ENCODE assay signal across 27 mouse cellular contexts in the genomic region with DNA sequence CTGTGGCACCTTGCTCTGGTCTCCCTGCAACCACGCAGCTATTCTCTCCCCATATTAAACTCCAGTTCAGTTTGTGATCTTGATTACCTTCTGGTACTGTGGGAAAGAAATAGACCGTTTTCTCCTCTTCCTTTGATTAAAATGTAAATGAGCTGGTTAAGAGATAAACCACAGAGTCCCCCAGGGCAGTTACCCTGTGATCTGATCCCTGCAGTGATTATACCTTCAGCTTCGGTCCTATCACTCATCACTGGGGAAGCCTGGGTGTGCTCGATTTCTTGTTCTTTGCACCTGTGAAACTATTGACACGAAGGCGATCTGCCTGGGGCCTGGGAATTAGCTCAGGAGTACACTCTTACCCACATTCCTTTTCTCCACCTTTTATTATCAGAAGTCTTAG. TPM values are rescaled to one million over a fixed set of nuclear protein-coding genes. Genes with fewer than 3 reads are reported as not detected.
DNase-seq lines count a peak whose midpoint lies in the region; ATAC-seq and TF ChIP-seq lines count a peak whose summit lies in the region.
"Had no signal": no experiment of that assay in that cellular context is flagged by ENCODE, and none has a peak within 500 bp of the region (broad histone marks: within the 10 kb centered on the region; RNA-seq: fewer than 3 reads in every experiment).

No protein-coding gene starts in this region.

- no peak overlapping the region for H3K9ac ChIP-seq in hindbrain, embryonic 13.5 days
- H3K9ac ChIP-seq in hindbrain, embryonic 12.5 days: no peak overlapping the region
- no peak overlapping the region for H3K9ac ChIP-seq in midbrain, embryonic 14.5 days (replicated peaks; ENCODE audit: low read length)
- no peak overlapping the region for H3K9ac ChIP-seq in midbrain, embryonic 16.5 days (ENCODE audit: low read depth, low read length)
- H3K9ac ChIP-seq in neural tube, embryonic 15.5 days (replicated peaks): no peak overlapping the region
- H3K9ac ChIP-seq: embryonic facial prominence, embryonic 12.5 days; forebrain, embryonic 12.5 days; forebrain, embryonic 15.5 days; heart, embryonic 12.5 days; heart, embryonic 15.5 days had no signal

- 71% methylated on average over 6 of the region's 6 CpGs for WGBS in hindbrain, embryonic 13.5 days
- 72% methylated on average over 6 of the region's 6 CpGs for WGBS in hindbrain, embryonic 12.5 days
- 67% methylated on average over 6 of the region's 6 CpGs for WGBS in midbrain, embryonic 14.5 days
- WGBS in midbrain, embryonic 16.5 days: 65% methylated on average over 6 of the region's 6 CpGs
- 40% methylated on average over 6 of the region's 6 CpGs for WGBS in neural tube, embryonic 15.5 days

- DNase-seq in midbrain, embryonic 14.5 days: peak; percentile 7
- peak; percentile 5 for DNase-seq in brain, embryonic 14.5 days (ENCODE audit: low read depth)
- DNase-seq in urinary bladder, adult 18-20 months (ENCODE audit: low spot score in 2 of 2): no peak
- DNase-seq: adrenal gland, adult 8-10 months; adrenal gland, postnatal 25 days; B cell, adult 2 months; cerebellum, adult 18-20 months; cerebellum, adult 9-10 months; cerebellum, postnatal 14 days; gastrocnemius, postnatal 25 days; heart, adult 18-20 months; heart, postnatal 10 days; heart, postnatal 36 days had no signal

- H3K4me2 ChIP-seq in hindbrain, embryonic 13.5 days: no peak overlapping the region
- no peak overlapping the region for H3K4me2 ChIP-seq in hindbrain, embryonic 12.5 days (replicated peaks)
- no peak overlapping the region for H3K4me2 ChIP-seq in midbrain, embryonic 14.5 days (ENCODE audit: low read length)
- H3K4me2 ChIP-seq in midbrain, embryonic 16.5 days (ENCODE audit: low read length): no peak overlapping the region
- no peak overlapping the region for H3K4me2 ChIP-seq in neural tube, embryonic 15.5 days
- H3K4me2 ChIP-seq: embryonic facial prominence, embryonic 12.5 days; forebrain, embryonic 12.5 days; forebrain, embryonic 15.5 days; heart, embryonic 12.5 days; heart, embryonic 15.5 days had no signal

- no peaks in the 10 kb centered on the region for H3K4me1 ChIP-seq in hindbrain, embryonic 13.5 days (replicated peaks)
- H3K4me1 ChIP-seq in hindbrain, embryonic 12.5 days: no peaks in the 10 kb centered on the region
- H3K4me1 ChIP-seq in midbrain, embryonic 14.5 days (ENCODE audit: control insufficient read depth, insufficient read depth, low read length): no peaks in the 10 kb centered on the region
- H3K4me1 ChIP-seq in midbrain, embryonic 16.5 days (ENCODE audit: control insufficient read depth, insufficient read depth, low read length): no peaks in the 10 kb centered on the region
- H3K4me1 ChIP-seq in neural tube, embryonic 15.5 days: 0 out of 2 replicates have a peak, but pooled peaks cover 3% of the 10 kb centered on the region
- H3K4me1 ChIP-seq: embryonic facial prominence, embryonic 12.5 days; forebrain, embryonic 12.5 days; forebrain, embryonic 15.5 days; heart, embryonic 12.5 days; heart, embryonic 15.5 days; hindbrain, embryonic 10.5 days had no signal

- H3K4me3 ChIP-seq in hindbrain, embryonic 13.5 days: no peak overlapping the region
- H3K4me3 ChIP-seq in hindbrain, embryonic 12.5 days: no peak overlapping the region
- no peak overlapping the region for H3K4me3 ChIP-seq in midbrain, embryonic 14.5 days (replicated peaks; ENCODE audit: low read depth, low read length)
- no peak overlapping the region for H3K4me3 ChIP-seq in midbrain, embryonic 16.5 days (ENCODE audit: low read depth, low read length)
- H3K4me3 ChIP-seq in neural tube, embryonic 15.5 days (replicated peaks): no peak overlapping the region
- H3K4me3 ChIP-seq: embryonic facial prominence, embryonic 12.5 days; erythroblast, embryonic 14.5 days; forebrain, embryonic 12.5 days; forebrain, embryonic 15.5 days; heart, embryonic 12.5 days; heart, embryonic 15.5 days; hindbrain, embryonic 10.5 days had no signal

- no peaks in the 10 kb centered on the region for H3K27me3 ChIP-seq in hindbrain, embryonic 13.5 days
- no peaks in the 10 kb centered on the region for H3K27me3 ChIP-seq in hindbrain, embryonic 12.5 days
- no peaks in the 10 kb centered on the region for H3K27me3 ChIP-seq in midbrain, embryonic 14.5 days (ENCODE audit: control insufficient read depth, insufficient read depth, low read length)
- no peaks in the 10 kb centered on the region for H3K27me3 ChIP-seq in midbrain, embryonic 16.5 days (ENCODE audit: control insufficient read depth, insufficient read depth, low read depth, low read length)
- no peaks in the 10 kb centered on the region for H3K27me3 ChIP-seq in neural tube, embryonic 15.5 days (replicated peaks)
- H3K27me3 ChIP-seq: embryonic facial prominence, embryonic 12.5 days; forebrain, embryonic 12.5 days; forebrain, embryonic 15.5 days; heart, embryonic 12.5 days; heart, embryonic 15.5 days had no signal

- TF ChIP-seq POLR2A in brain, embryonic 14.5 days (IDR thresholded peaks at IDR 0.05; ENCODE audit: borderline replicate concordance, extremely low read depth, insufficient read depth, insufficient read length, poor library complexity, severe bottlenecking): no peak

- H3K36me3 ChIP-seq in hindbrain, embryonic 13.5 days: peaks cover 40% of the 10 kb centered on the region
- H3K36me3 ChIP-seq in hindbrain, embryonic 12.5 days: peaks cover 33% of the 10 kb centered on the region
- H3K36me3 ChIP-seq in midbrain, embryonic 14.5 days (ENCODE audit: control insufficient read depth, insufficient read depth, low read length): peaks cover 24% of the 10 kb centered on the region
- H3K36me3 ChIP-seq in midbrain, embryonic 16.5 days (ENCODE audit: control insufficient read depth, insufficient read depth, low read length): 0 out of 2 replicates have a peak, but pooled peaks cover 7% of the 10 kb centered on the region
- peaks cover 16% of the 10 kb centered on the region for H3K36me3 ChIP-seq in neural tube, embryonic 15.5 days

- no peaks in the 10 kb centered on the region for H3K9me3 ChIP-seq in hindbrain, embryonic 13.5 days
- H3K9me3 ChIP-seq in hindbrain, embryonic 12.5 days (replicated peaks): no peaks in the 10 kb centered on the region
- no peaks in the 10 kb centered on the region for H3K9me3 ChIP-seq in midbrain, embryonic 14.5 days (ENCODE audit: control insufficient read depth, low read length)
- H3K9me3 ChIP-seq in midbrain, embryonic 16.5 days (replicated peaks; ENCODE audit: control insufficient read depth, low read length, poor library complexity, severe bottlenecking): no peaks in the 10 kb centered on the region
- no peaks in the 10 kb centered on the region for H3K9me3 ChIP-seq in neural tube, embryonic 15.5 days (replicated peaks)
- H3K9me3 ChIP-seq: embryonic facial prominence, embryonic 12.5 days; forebrain, embryonic 12.5 days; forebrain, embryonic 15.5 days; heart, embryonic 12.5 days; heart, embryonic 15.5 days; hindbrain, embryonic 10.5 days had no signal

- H3K27ac ChIP-seq in hindbrain, embryonic 13.5 days: peak overlapping the region; percentile 40; the same call in 1 of the 2 replicates
- no peak overlapping the region; the same call in 1 of the 2 replicates for H3K27ac ChIP-seq in hindbrain, embryonic 12.5 days
- H3K27ac ChIP-seq in midbrain, embryonic 14.5 days (replicated peaks; ENCODE audit: low read depth, low read length): no peak overlapping the region
- H3K27ac ChIP-seq in midbrain, embryonic 16.5 days (ENCODE audit: low read length): no peak overlapping the region
- H3K27ac ChIP-seq in neural tube, embryonic 15.5 days (replicated peaks): peak overlapping the region; percentile 56
- H3K27ac ChIP-seq: embryonic facial prominence, embryonic 12.5 days; forebrain, embryonic 12.5 days; forebrain, embryonic 15.5 days; heart, embryonic 15.5 days; hindbrain, embryonic 10.5 days had no signal

- ATAC-seq in hindbrain, embryonic 13.5 days (ENCODE audit: low FRiP score): no peak
- ATAC-seq in hindbrain, embryonic 12.5 days (ENCODE audit: low FRiP score): no peak
- ATAC-seq in midbrain, embryonic 14.5 days (ENCODE audit: low FRiP score, low TSS enrichment): no peak
- ATAC-seq in midbrain, embryonic 16.5 days: no peak
- ATAC-seq in neural tube, embryonic 15.5 days (ENCODE audit: low FRiP score): no peak
- ATAC-seq: activated CD4-positive, CD25-positive, alpha-beta regulatory T cell, adult 4 months; forebrain, embryonic 15.5 days; hindbrain, embryonic 16.5 days; inflammation-experienced regulatory T-cells, adult 6 months had no signal

- TF ChIP-seq CTCF in brain, embryonic 14.5 days (IDR thresholded peaks at IDR 0.05; ENCODE audit: borderline replicate concordance, extremely low read depth, insufficient read depth, insufficient read length): no peak

RNA-seq across cellular contexts. Expression of a gene that starts 40.7 kb away (rescaled TPM):
- polyA plus RNA-seq in hindbrain, embryonic 13.5 days (2015; fragmentation: Nextera tagmentation; extraction: Ambion mirVana): 26.0 and 26.5 TPM in 2 replicates
- polyA plus RNA-seq in hindbrain, embryonic 12.5 days (2016; fragmentation: Nextera tagmentation; extraction: Ambion mirVana): 44.0 and 47.0 TPM in 2 replicates
- 12.8 and 21.9 TPM in 2 replicates for polyA plus RNA-seq in midbrain, embryonic 14.5 days (2014; fragmentation: Nextera tagmentation; extraction: Ambion mirVana)
- polyA plus RNA-seq in midbrain, embryonic 16.5 days (2015; fragmentation: Nextera tagmentation; extraction: Ambion mirVana): 12.9 and 14.7 TPM in 2 replicates
- polyA plus RNA-seq in brain, embryonic 14.5 days (2012; rRNA removed): 11.0 and 11.4 TPM in 2 replicates
- 15.1 and 27.7 TPM in 2 replicates for polyA plus RNA-seq in neural tube, embryonic 15.5 days (2015; fragmentation: Nextera tagmentation; extraction: Ambion mirVana)

Comparison
In these comparisons a context has a peak if more than half of its experiments do, and no peak if none do; other contexts are left out.
1. H3K27ac ChIP-seq: peak in hindbrain, embryonic 13.5 days (single experiment) and neural tube, embryonic 15.5 days (single experiment); none in hindbrain, embryonic 12.5 days (single experiment), midbrain, embryonic 14.5 days (single experiment) and midbrain, embryonic 16.5 days (single experiment).
2. DNase-seq: peak in midbrain, embryonic 14.5 days (single experiment) and brain, embryonic 14.5 days (single experiment); none in urinary bladder, adult 18-20 months (0 of 2).